10 mouse cellular contexts compared by ENCODE assay signal in genomic region chr9:48644926-48645647, GRCm38 (mm10). TPM values are rescaled to one million over a fixed set of nuclear protein-coding genes. Genes with fewer than 3 reads are reported as not detected.
DNase-seq lines count a peak whose midpoint lies in the region; ATAC-seq and TF ChIP-seq lines count a peak whose summit lies in the region.
"Had no signal": no experiment of that assay in that cellular context is flagged by ENCODE, and none has a peak within 500 bp of the region (broad histone marks: within the 10 kb centered on the region; RNA-seq: fewer than 3 reads in every experiment).

No protein-coding gene starts in this region.

- peak; percentile 16; the same call in 1 of the 2 replicates for TF ChIP-seq POLR2A in lung, adult 2 months (IDR thresholded peaks at IDR 0.05; ENCODE audit: borderline replicate concordance, extremely low read depth, low read depth, low read length)

- ATAC-seq in CD4-positive, CD25-positive, alpha-beta regulatory T cell, adult 4 months: no peak
- ATAC-seq in kidney, postnatal 0 days (replicated peaks; ENCODE audit: low FRiP score, low read depth): no peak
- no peak for ATAC-seq in kidney, embryonic 16.5 days (ENCODE audit: low FRiP score, low TSS enrichment)
- ATAC-seq in embryonic facial prominence, embryonic 14.5 days (ENCODE audit: low read depth): no peak

- H3K9ac ChIP-seq in kidney, postnatal 0 days (ENCODE audit: low read depth, low read length): no peak overlapping the region
- no peak overlapping the region for H3K9ac ChIP-seq in kidney, embryonic 16.5 days (replicated peaks; ENCODE audit: low read length)
- no peak overlapping the region for H3K9ac ChIP-seq in embryonic facial prominence, embryonic 14.5 days (ENCODE audit: low read depth, low read length)
- H3K9ac ChIP-seq: heart, embryonic 13.5 days; midbrain, embryonic 12.5 days had no signal

- peak; percentile 47 for DNase-seq in CD4-positive, CD25-positive, alpha-beta regulatory T cell, adult 2 months (ENCODE audit: low read depth, low spot score)
- peak; percentile 78 for DNase-seq in kidney, postnatal 0 days (ENCODE audit: low spot score)
- peak; percentile 51 for DNase-seq in NIH3T3 (ENCODE audit: low read depth)
- peak; percentile 63 for DNase-seq in embryonic facial prominence, embryonic 14.5 days (ENCODE audit: low spot score)
- DNase-seq in lung, adult 2 months: peak; percentile 31
- DNase-seq in urinary bladder, adult 2 months (ENCODE audit: low spot score): no peak

- H3K9me3 ChIP-seq in kidney, postnatal 0 days (replicated peaks; ENCODE audit: low read length): no peaks in the 10 kb centered on the region
- peaks cover 7% of the 10 kb centered on the region for H3K9me3 ChIP-seq in kidney, embryonic 16.5 days (ENCODE audit: low read length)
- peaks cover 7% of the 10 kb centered on the region; the same call in 1 of the 2 replicates for H3K9me3 ChIP-seq in embryonic facial prominence, embryonic 14.5 days (ENCODE audit: control insufficient read depth, low read length)

- H3K36me3 ChIP-seq in kidney, postnatal 0 days (ENCODE audit: insufficient read depth, low read length): no peaks in the 10 kb centered on the region
- H3K36me3 ChIP-seq in kidney, embryonic 16.5 days (ENCODE audit: insufficient read depth, low read length): no peaks in the 10 kb centered on the region
- H3K36me3 ChIP-seq in embryonic facial prominence, embryonic 14.5 days (ENCODE audit: control insufficient read depth, insufficient read depth, low read length): no peaks in the 10 kb centered on the region
- H3K36me3 ChIP-seq: heart, embryonic 13.5 days; midbrain, embryonic 12.5 days had no signal

- no peak overlapping the region for H3K4me2 ChIP-seq in kidney, postnatal 0 days (ENCODE audit: low read length)
- no peak overlapping the region for H3K4me2 ChIP-seq in kidney, embryonic 16.5 days (replicated peaks; ENCODE audit: low read depth, low read length)
- H3K4me2 ChIP-seq in embryonic facial prominence, embryonic 14.5 days (ENCODE audit: low read depth, low read length): no peak overlapping the region
- H3K4me2 ChIP-seq: heart, embryonic 13.5 days; midbrain, embryonic 12.5 days had no signal

- H3K4me3 ChIP-seq in kidney, postnatal 0 days (replicated peaks; ENCODE audit: low read depth, low read length): no peak overlapping the region
- H3K4me3 ChIP-seq in kidney, embryonic 16.5 days (ENCODE audit: low read length): no peak overlapping the region
- H3K4me3 ChIP-seq in embryonic facial prominence, embryonic 14.5 days (ENCODE audit: low read depth, low read length): no peak overlapping the region
- H3K4me3 ChIP-seq in lung, adult 2 months (replicated peaks; ENCODE audit: extremely low read depth, low read depth, low read length): no peak overlapping the region
- H3K4me3 ChIP-seq: heart, embryonic 13.5 days; midbrain, embryonic 12.5 days had no signal

- peak; percentile 73 for TF ChIP-seq CTCF in kidney, postnatal 0 days (IDR thresholded peaks at IDR 0.05; ENCODE audit: low read depth)
- TF ChIP-seq CTCF in lung, adult 2 months (IDR thresholded peaks at IDR 0.05; ENCODE audit: insufficient read depth, low read length): peak; percentile 69

- 0 out of 2 replicates have a peak, but pooled peaks cover 5% of the 10 kb centered on the region for H3K27me3 ChIP-seq in kidney, postnatal 0 days (ENCODE audit: insufficient read depth, low read length)
- peaks cover 4% of the 10 kb centered on the region; the same call in 1 of the 2 replicates for H3K27me3 ChIP-seq in kidney, embryonic 16.5 days (ENCODE audit: insufficient read depth, low read length)
- H3K27me3 ChIP-seq in embryonic facial prominence, embryonic 14.5 days (replicated peaks; ENCODE audit: control insufficient read depth, insufficient read depth, low read length): peaks cover 14% of the 10 kb centered on the region; the same call in 1 of the 2 replicates

- H3K27ac ChIP-seq in kidney, postnatal 0 days: no peak overlapping the region
- no peak overlapping the region for H3K27ac ChIP-seq in kidney, embryonic 16.5 days (ENCODE audit: low read length)
- no peak overlapping the region for H3K27ac ChIP-seq in embryonic facial prominence, embryonic 14.5 days (replicated peaks; ENCODE audit: low read depth, low read length)
- H3K27ac ChIP-seq: heart, embryonic 13.5 days; midbrain, embryonic 12.5 days had no signal

- 46% methylated on average over 13 of the region's 13 CpGs for WGBS in kidney, postnatal 0 days
- WGBS in kidney, embryonic 16.5 days: 46% methylated on average over 13 of the region's 13 CpGs
- 50% methylated on average over 13 of the region's 13 CpGs for WGBS in embryonic facial prominence, embryonic 14.5 days
- WGBS in lung, adult 2 months: 47% methylated on average over 13 of the region's 13 CpGs

- H3K4me1 ChIP-seq in kidney, postnatal 0 days (replicated peaks; ENCODE audit: insufficient read depth, low read length): peaks cover 9% of the 10 kb centered on the region; the same call in 1 of the 2 replicates
- H3K4me1 ChIP-seq in kidney, embryonic 16.5 days (ENCODE audit: insufficient read depth, low read length): peaks cover 21% of the 10 kb centered on the region
- H3K4me1 ChIP-seq in embryonic facial prominence, embryonic 14.5 days (ENCODE audit: control insufficient read depth, insufficient read depth, low read length): peaks cover 5% of the 10 kb centered on the region; the same call in 1 of the 2 replicates
- peaks cover 14% of the 10 kb centered on the region for H3K4me1 ChIP-seq in lung, adult 2 months (ENCODE audit: control insufficient read depth, insufficient read depth, low read length)

RNA-seq across cellular contexts. Expression of gene Nnmt, which starts 40.1 kb away (rescaled TPM):
- polyA plus RNA-seq in CD4-positive, CD25-positive, alpha-beta regulatory T cell, adult 4 months (2017; shearing (Covaris generic)): not detected
- 4.3 and 5.4 TPM in 2 replicates for polyA plus RNA-seq in kidney, postnatal 0 days (2015; fragmentation: Nextera tagmentation; extraction: Ambion mirVana)
- polyA plus RNA-seq in kidney, embryonic 16.5 days (2015; fragmentation: Nextera tagmentation; extraction: Ambion mirVana): 2.4 TPM in 2 replicates
- polyA plus RNA-seq in embryonic facial prominence, embryonic 14.5 days (2014; fragmentation: Nextera tagmentation; extraction: Ambion mirVana): 12.8 and 18.0 TPM in 2 replicates
- polyA plus RNA-seq in lung, adult 2 months (2012; rRNA removed): 5.1 and 5.5 TPM in 2 replicates
- polyA plus RNA-seq in urinary bladder, adult 2 months (2012; rRNA removed): 5.0 and 8.2 TPM in 2 replicates
